Mouse (Mus musculus) heart, postnatal 0 days (tissue): Measurements from ENCODE around the gene Xpnpep3. TPM values are rescaled to one million over a fixed set of nuclear protein-coding genes. Genes with fewer than 3 reads are reported as not detected.
"Not testable (repeated sequence)": the region's sequence is repeated elsewhere in the genome, so short reads cannot be mapped to it uniquely, and the experiment has no call there.

ENCODE experiments used
- ATAC-seq: fragments of 200-750 bp; cut with Nextera tagmentation; 2 replicates; pipeline ENCODE4 v1.8.0; 2017; ENCODE audit warnings: low read depth, moderate number of reproducible peaks, moderate library complexity; ENCODE audit not compliant: insufficient read depth
- DNase-seq: peaks from one replicate; pipeline ENCODE4 v3.0.0-alpha.2; 2016; ENCODE audit warnings: low spot score
- H3K27ac ChIP-seq: fragments of 300-500 bp; sonication (generic); 2 replicates; pipeline ENCODE4 v1.5.1; 2014; ENCODE audit warnings: low read depth, mild to moderate bottlenecking
- H3K27me3 ChIP-seq: fragments of 300-500 bp; sonication (generic); 2 replicates; pipeline ENCODE4 v1.6.1; 2014; ENCODE audit warnings: low read length, mixed read lengths; ENCODE audit not compliant: control insufficient read depth, insufficient read depth
- H3K36me3 ChIP-seq: fragments of 300-500 bp; sonication (generic); replicated peaks from 2 replicates; pipeline ENCODE4 v1.6.1; 2014; ENCODE audit warnings: low read length, mixed read lengths; ENCODE audit not compliant: control insufficient read depth, insufficient read depth
- H3K4me1 ChIP-seq: fragments of 300-500 bp; sonication (generic); 2 replicates; pipeline ENCODE4 v1.6.1; 2014; ENCODE audit warnings: antibody characterized with exemption; ENCODE audit not compliant: control insufficient read depth, insufficient read depth
- H3K4me2 ChIP-seq: fragments of 300-500 bp; sonication (generic); 2 replicates; pipeline ENCODE4 v1.6.1; 2014; ENCODE audit warnings: low read depth, mild to moderate bottlenecking, low read length, moderate library complexity
- H3K4me3 ChIP-seq: fragments of 300-500 bp; sonication (generic); 2 replicates; pipeline ENCODE4 v1.5.1; 2014; ENCODE audit warnings: low read depth, low read length
- H3K9ac ChIP-seq: fragments of 300-500 bp; sonication (generic); replicated peaks from 2 replicates; pipeline ENCODE4 v1.6.1; 2014; ENCODE audit warnings: low read depth, low read length, mixed read lengths
- H3K9me3 ChIP-seq: fragments of 300-500 bp; sonication (generic); replicated peaks from 2 replicates; pipeline ENCODE4 v1.6.1; 2016; ENCODE audit warnings: low read length; ENCODE audit not compliant: control insufficient read depth
- CTCF ChIP-seq: IDR thresholded peaks from 2 replicates; pipeline ENCODE4 v1.5.1; 2016; ENCODE audit warnings: antibody characterized with exemption, control low read depth, low read depth
- EP300 ChIP-seq: IDR thresholded peaks from 2 replicates; pipeline ENCODE4 v1.6.1; 2016; ENCODE audit warnings: antibody characterized with exemption, low read depth
- WGBS: fragments of 180-500 bp; shearing (Covaris S2); extraction: QIAGEN DNeasy Blood & Tissue Kit; methylation state at CpG from one replicate; pipeline ENCODE4 v1.1.7; 2014; 5-methylcytosine and 5-hydroxymethylcytosine counted together
- polyA plus RNA-seq: library from polyadenylated mRNA; unstranded; fragments of >200 nt; fragmentation: Nextera tagmentation; extraction: Ambion mirVana; gene quantifications from 2 replicates; pipeline ENCODE4 v1.2.1, GENCODE M21; 2015
- total RNA-seq: library from RNA; depleted of rRNA; stranded (reverse); fragments of >200 nt; gene quantifications from 2 replicates; pipeline ENCODE4 v1.2.3, GENCODE M21; 2014; ENCODE audit warnings: low replicate concordance

The Xpnpep3 gene
- total and polyA plus RNA-seq, 2 experiments from 2014 or later: 7.3 to 10.5 TPM

- peak overlapping the region; percentile 94 for H3K27ac ChIP-seq
- peaks cover 16% of the 10 kb centered on the region for H3K4me1 ChIP-seq
- no peaks in the 10 kb centered on the region; the same call in 1 of the 2 replicates for H3K36me3 ChIP-seq
- no peaks in the 10 kb centered on the region for H3K27me3 ChIP-seq
- TF ChIP-seq EP300 (no peak), CTCF (no peak)
- peak overlapping the region; percentile 84 for H3K9ac ChIP-seq
- under 1% methylated on average over 21 of the region's 21 CpGs for WGBS
- H3K9me3 ChIP-seq: no peaks in the 10 kb centered on the region
- peak overlapping the region; percentile 78 for H3K4me3 ChIP-seq
- DNase-seq: no peak
- peak overlapping the region; percentile 65 for H3K4me2 ChIP-seq
- no peak; the same call in 1 of the 2 replicates for ATAC-seq
These were observed 671 bp upstream of the Xpnpep3 start for GRCm38 (mm10) chr15:81399297-81399637.

GRCm38 (mm10) chr15:81405008-81405407, 5.1 kb downstream of the Xpnpep3 start:
- no peak overlapping the region for H3K4me2 ChIP-seq
- TF ChIP-seq EP300 (no peak), CTCF (no peak)
- ATAC-seq (no peak), DNase-seq (no peak)
- 82% methylated on average over 3 of the region's 3 CpGs for WGBS
- peaks cover 7% of the 10 kb centered on the region; the same call in 1 of the 2 replicates for H3K4me1 ChIP-seq
- no peaks in the 10 kb centered on the region for H3K9me3 ChIP-seq
- H3K9ac ChIP-seq: no peak overlapping the region
- no peaks in the 10 kb centered on the region for H3K27me3 ChIP-seq
- H3K4me3 ChIP-seq: no peak overlapping the region
- no peak overlapping the region for H3K27ac ChIP-seq
- no peaks in the 10 kb centered on the region; the same call in 1 of the 2 replicates for H3K36me3 ChIP-seq

- TF ChIP-seq EP300 (no peak), CTCF (no peak)
- H3K27me3 ChIP-seq: no peaks in the 10 kb centered on the region
- no peak within 1 kb of the TSS for H3K27ac ChIP-seq
- no peak within 1 kb of the TSS for H3K4me3 ChIP-seq
- no peaks in the 10 kb centered on the region for H3K36me3 ChIP-seq
- no peaks in the 10 kb centered on the region for H3K4me1 ChIP-seq
- 96% methylated on average over 1 of the region's 1 CpGs for WGBS
- no peak within 1 kb of the TSS for H3K4me2 ChIP-seq
- H3K9ac ChIP-seq: no peak within 1 kb of the TSS
- ATAC-seq (no peak), DNase-seq (no peak)
- no peaks in the 10 kb centered on the region for H3K9me3 ChIP-seq
These were observed 8.3 kb downstream of the Xpnpep3 start, which contains the start of gene Dnajb7 for GRCm38 (mm10) chr15:81408199-81408598. Dnajb7 (minus strand) TSS chr15:81408299.

DNA sequence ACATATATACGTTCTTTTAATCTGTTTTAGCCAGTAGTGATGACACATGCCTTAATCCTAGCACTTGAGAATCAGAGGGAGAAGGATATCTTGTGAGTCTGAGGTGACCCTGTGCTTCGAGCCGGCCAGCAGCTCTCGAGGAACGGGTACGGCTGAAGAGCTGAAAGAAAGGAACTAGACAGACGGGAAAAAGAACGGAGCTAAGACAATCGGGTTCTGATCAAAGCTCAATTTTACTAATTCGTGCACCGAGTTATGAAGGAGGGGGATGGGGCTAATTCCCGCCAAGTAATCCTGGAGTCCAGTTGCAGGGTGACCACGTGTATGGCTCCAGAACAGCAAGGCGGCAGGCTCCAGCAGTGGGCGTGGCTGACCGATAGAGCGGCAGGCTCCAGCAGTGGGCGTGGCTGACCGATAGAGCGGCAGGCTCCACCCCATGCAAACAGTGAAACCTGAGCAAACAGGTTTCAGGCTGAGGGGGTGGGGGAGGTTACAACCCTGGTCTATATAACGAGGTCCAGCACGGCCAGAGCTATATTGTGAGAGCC, 16.9 kb downstream of the Xpnpep3 start:
- 0 out of 2 replicates have a peak, but pooled peaks have one; percentile 7 for TF ChIP-seq CTCF
- ATAC-seq (peak; percentile 91), DNase-seq (peak; percentile 15)
- not testable (repeated sequence) for H3K27me3 ChIP-seq, H3K4me1 ChIP-seq, H3K9me3 ChIP-seq, H3K36me3 ChIP-seq, H3K27ac ChIP-seq, H3K9ac ChIP-seq
- WGBS: 4% methylated on average over 22 of the region's 22 CpGs
- peak overlapping the region; percentile 52 for H3K4me2 ChIP-seq
- H3K4me3 ChIP-seq: peak overlapping the region; percentile 13; the same call in 1 of the 2 replicates

- Histone ChIP-seq H3K4me3 (no peak overlapping the region), H3K27ac (no peak overlapping the region), H3K36me3 (0 out of 2 replicates have a peak, but pooled peaks cover 3% of the 10 kb centered on the region), H3K9ac (no peak overlapping the region), H3K4me1 (0 out of 2 replicates have a peak, but pooled peaks cover 4% of the 10 kb centered on the region), H3K9me3 (no peaks in the 10 kb centered on the region), H3K4me2 (no peak overlapping the region), H3K27me3 (no peaks in the 10 kb centered on the region)
- 93% methylated on average over 4 of the region's 4 CpGs for WGBS
- TF ChIP-seq EP300 (no peak), CTCF (no peak)
- no peak for ATAC-seq
- no peak for DNase-seq
These were observed 18.1 kb downstream of the Xpnpep3 start for GRCm38 (mm10) chr15:81418065-81418464.

DNA sequence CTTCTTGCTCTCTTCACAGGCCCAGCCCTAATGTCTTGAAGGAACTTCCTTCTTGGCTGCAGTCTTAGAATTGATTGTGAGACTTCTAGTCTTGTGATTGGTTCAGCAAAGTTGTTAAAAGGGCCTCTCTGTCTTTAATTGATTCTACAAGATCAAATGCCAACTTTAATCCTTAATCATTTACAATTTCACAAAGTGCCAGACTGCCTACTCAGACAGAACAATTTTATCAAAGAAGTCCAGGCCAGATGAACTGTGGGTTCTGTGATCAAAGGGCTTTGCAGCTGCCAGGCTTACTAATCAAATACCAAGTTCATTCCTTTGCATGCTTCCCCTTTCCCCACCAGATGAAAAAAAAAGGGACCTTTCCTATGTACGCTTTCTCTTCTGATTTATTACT, 21.5 kb downstream of the Xpnpep3 start:
- 0 out of 2 replicates have a peak, but pooled peaks cover 3% of the 10 kb centered on the region for H3K36me3 ChIP-seq
- 0 out of 2 replicates have a peak, but pooled peaks cover 4% of the 10 kb centered on the region for H3K4me1 ChIP-seq
- H3K27me3 ChIP-seq: no peaks in the 10 kb centered on the region
- H3K27ac ChIP-seq: no peak overlapping the region
- no peak for DNase-seq
- TF ChIP-seq CTCF: no peak
- TF ChIP-seq EP300: no peak
- no peak overlapping the region for H3K4me3 ChIP-seq
- H3K9ac ChIP-seq: no peak overlapping the region
- no peak for ATAC-seq
- WGBS: 88% methylated on average over 1 of the region's 1 CpGs
- no peak overlapping the region for H3K4me2 ChIP-seq
- no peaks in the 10 kb centered on the region for H3K9me3 ChIP-seq
